Mouse (Mus musculus) neutrophil, adult 5-6 weeks (primary cell): ENCODE data around the gene Efhd2. TPM values are rescaled to one million over a fixed set of nuclear protein-coding genes. Genes with fewer than 3 reads are reported as not detected.

Experiments
- ATAC-seq: fragments of 151-379, 151-347 bp; 2 replicates; pipeline ENCODE4 v1.8.0; 2017; ENCODE audit warnings: mild to moderate bottlenecking, moderate TSS enrichment; ENCODE audit not compliant: insufficient number of reproducible peaks, poor library complexity, low FRiP score, severe bottlenecking; ENCODE audit errors: extremely low read depth
- total RNA-seq: library from RNA; stranded (forward); fragments of 200-1000 nt; gene quantifications from 2 replicates; pipeline ENCODE4 v1.2.3, GENCODE M21; 2017

The Efhd2 gene
- total RNA-seq, 1 experiment from 2014 or later, result 88.8 TPM

DNA sequence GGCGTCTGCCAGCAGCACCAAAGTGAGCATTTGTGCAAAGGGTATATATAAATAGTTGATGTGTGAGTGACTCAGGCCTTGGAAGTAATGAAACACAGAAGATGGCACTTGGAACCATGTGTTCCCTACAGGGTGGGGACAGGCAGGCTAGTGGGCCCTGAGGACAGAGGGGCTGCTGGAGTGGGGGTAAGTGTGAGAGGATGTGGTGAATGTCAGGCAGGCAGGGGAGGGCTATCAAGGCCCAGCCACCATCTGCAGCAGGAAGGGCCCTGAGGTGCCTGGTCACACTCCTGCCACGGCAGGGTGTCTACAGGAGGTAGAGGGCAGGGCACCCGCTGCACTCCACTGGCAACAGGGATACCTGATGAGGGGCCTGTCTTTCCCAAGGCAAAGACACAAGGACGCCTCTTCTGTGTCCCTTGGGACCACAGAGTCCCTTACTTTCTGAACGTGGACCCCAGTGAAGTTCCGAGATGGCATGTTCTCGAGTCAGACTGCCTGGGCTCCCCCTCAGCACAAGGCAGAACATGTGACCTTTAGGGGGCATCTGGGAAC lies 10.9 kb downstream of the Efhd2 start:
- no peak for ATAC-seq

DNA sequence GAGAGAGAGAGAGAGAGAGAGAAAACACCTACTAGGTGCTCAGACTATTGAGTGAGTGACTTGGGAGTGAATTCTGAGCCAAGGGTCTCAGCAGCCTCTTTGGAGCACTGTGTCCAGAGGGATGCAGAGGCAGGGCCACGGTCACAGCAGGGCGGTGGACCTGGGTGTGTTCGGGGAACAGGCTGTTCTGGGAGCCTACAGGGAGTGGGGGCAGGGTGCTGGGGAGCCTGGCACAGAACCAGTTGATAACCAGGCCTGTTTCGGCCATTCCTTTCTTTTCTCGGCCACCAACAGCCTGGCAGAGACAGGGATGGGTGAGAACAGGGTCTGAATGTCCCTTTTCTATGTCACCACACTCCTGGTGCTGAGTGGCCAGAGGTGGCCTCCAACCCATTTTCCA lies 11.9 kb downstream of the Efhd2 start:
- ATAC-seq, result no peak

DNA sequence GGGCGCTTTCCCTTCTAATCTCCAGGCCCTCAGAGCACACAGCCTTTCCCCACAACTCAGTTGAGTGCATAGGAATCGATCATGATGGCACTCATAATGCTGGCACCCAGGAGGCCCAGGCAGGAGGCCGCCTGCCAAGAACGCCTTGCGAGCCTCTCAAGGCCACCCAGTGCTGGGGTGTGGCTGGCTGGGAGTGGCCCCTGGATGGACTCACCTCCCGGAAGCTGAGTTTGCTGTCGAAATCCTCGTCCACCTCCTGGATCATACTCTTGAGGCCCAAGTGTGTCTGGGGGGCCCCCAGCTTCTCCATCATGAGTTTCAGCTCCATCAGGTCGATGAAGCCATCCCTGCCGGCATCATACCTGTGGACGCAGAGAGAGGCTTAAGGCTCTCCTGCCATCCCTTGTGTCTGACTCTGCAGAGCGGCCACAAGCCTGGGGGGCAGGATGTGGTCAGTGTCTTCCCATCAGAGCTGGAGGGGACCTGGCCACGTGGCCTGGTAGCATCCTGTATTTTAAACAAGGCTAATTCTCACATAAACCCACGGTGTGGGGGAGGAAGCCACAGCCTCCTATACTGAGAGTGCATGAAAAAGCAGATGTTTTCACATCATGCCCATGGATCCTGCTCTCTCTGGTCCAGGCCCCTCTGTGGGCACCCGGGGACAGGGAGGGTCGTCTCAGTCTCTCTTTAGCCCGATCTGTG lies 13.0 kb downstream of the Efhd2 start:
- no peak for ATAC-seq

DNA sequence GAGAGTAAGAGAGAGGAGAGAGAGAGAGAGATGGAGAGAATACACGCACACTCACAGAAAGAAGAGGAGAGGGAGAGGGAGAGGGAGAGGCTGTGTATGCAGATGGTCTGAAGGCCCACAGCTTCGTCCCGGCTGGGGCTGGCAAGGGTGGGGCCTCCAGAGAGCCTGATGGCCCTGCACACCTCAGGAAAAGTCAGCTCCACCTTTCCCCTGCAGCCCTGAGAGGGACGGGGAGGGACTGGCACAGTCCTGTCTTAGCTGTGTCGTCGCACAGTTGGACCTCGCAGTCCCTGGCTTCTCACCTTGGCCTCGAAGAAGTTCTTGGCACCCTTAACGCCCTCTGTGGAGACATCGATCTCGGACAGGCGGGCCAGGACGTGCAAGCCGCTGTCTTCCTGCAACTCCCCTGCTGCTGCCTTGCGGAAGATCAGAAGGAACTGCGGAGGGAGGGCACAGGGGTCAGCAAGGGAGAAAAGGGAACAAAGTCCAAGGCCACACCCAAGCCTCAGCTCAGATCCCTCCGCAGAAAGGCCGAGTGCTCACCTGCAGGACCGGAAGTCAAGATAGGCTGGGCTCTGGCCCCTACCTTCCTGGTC lies 14.4 kb downstream of the Efhd2 start:
- ATAC-seq, result no peak

DNA sequence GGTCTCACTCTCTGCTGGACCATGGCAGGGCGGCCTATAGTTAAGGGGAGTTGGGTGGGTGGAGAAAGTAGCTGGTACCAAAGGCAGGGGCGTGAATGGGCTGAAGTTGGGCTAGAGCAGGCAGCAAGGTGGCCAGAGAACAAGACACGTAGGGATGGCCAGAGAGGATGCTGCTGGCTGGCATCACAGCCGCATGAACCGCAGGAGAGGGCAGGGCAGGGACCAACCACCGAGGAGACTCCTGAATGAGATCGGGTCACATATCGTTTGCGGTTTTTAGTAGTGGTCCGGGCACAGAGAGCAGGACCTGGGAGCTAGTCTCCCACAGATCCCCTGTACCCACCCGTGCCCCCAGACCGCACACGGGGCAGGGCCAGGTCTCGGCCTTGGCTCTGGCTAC lies 15.4 kb downstream of the Efhd2 start:
- ATAC-seq, result no peak

DNA sequence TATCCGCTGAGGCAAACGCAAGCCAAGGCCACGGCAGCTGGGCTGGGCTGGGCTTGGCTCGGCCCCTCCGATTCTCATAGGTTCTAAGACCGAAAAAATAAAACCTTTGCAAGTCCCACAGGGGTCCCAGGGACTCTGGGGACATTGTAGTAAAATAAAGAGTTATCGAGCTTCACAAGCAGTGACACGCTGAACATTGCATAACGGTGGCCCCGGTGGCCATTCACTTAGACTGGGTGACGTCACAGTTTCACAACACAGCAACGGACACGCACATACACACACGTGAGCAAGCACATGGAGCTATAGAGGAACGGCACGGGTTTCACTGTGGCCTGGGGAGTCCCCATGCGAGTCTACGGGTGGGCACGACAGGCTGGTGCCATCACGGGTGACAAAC lies 16.2 kb downstream of the Efhd2 start:
- no peak for ATAC-seq

DNA sequence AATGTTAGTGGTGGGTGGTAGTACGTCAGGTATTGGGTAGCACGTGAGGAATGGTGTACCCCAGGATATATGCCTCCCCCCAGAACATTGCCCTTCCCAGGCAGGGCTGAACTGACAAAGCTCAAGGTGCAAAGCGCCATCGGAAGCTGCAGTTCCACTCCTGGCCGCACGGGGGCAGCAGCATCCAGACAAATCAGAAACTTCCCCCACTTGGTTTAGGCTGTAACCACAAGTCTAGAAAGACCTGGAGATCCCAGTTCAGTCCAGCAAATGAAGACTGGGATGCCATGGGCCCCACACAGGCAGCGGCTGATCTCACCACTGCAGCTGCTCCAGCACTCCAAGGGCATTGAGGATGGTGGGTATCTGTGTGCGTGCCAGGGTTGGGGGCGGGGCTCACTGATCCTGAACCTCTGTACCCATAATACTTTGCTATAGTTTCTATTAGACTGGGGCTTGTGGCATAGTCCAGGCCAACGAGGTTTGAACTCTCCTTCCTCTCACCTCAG lies 17.2 kb downstream of the Efhd2 start:
- ATAC-seq, result peak; percentile 66

DNA sequence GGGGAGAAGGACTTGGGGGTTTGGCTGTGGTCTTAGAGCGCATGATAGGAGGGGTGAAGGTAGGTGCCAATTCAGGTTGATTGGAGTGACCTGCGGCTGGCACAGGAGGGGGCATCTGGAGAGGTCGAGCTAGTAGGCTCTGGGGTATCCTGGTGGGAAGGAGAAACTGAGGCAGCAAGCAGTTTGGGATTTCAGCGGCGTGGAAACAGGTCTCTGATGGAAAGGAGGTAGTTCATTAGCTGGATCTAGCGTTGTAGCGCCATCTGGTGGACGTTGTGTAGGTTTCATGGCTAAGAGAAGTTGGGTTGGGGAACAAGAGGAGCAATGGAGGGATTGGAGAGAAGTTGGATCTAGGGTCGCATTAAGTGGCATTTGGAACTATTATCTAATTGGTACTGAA lies 21.3 kb downstream of the Efhd2 start:
- no peak for ATAC-seq

DNA sequence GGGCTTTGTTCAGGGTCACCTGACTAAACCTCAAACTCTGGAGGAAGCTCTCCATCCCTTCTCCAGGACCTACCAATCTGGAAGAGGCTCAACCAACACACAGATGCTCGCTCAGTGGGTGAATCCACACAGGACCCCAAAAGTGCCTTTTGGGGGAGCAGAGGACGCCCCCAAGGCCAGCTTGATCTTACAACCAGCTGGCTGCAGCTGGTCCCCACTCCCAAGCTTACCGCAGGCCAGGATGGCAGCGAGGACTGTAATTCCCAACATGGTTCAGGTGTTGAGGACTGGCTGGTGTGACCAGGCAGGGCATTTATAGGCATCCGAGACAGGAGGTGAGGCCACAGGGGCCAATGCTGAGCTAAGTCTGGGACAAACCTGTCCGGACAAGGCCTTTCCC lies 28.7 kb downstream of the Efhd2 start, which contains the start of gene Ctrc:
TSS of gene Ctrc (minus strand) at position 361 of the 400 bp plus-strand sequence.
- ATAC-seq, result no peak

DNA sequence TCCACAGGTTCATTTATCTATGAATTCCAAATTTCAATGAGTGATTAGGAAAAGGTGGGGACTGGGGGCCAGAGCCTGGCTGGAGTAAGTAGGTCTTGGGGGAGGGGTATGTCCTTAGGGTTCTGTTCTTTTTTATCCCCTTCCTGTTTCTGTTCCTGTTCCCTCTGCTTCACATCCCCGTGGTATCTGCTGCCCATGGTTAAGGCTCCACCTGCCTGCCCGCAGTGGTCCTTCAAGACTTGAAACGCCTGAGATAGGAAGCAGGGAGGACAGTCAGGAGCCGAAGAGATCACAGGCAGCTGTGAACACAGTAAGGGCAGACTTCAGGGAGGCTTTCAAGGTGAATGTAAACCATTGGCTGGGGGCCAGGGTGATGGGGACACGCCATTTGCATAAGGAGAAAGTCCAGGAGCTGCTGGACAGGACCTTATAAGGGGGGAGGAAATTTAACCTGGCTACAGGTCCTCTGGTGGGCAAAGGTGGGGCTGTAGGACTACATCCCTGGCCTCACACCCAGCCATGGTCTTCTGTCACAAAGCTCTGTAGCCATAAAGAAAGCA lies 40.1 kb downstream of the Efhd2 start:
- ATAC-seq, result no peak

DNA sequence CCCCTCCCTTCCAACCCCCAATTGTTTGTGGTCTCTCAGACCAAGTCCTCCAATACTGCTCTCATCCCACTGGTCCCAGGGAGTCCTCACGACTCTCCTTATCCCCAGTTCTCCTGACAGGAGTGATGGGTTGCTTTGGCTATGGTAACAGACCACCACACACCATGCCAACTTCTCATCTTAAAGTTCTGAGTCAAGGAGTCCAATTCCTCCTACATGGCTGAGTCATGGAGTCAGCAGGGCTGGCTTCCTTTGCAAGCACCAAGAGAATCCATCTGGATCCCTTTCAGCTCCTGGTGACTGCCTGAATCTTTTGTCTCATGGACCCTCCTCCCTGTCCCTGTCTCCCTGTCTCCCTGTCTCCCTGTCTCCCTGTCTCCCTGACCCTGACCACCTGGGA lies 40.8 kb downstream of the Efhd2 start:
- ATAC-seq, result no peak

DNA sequence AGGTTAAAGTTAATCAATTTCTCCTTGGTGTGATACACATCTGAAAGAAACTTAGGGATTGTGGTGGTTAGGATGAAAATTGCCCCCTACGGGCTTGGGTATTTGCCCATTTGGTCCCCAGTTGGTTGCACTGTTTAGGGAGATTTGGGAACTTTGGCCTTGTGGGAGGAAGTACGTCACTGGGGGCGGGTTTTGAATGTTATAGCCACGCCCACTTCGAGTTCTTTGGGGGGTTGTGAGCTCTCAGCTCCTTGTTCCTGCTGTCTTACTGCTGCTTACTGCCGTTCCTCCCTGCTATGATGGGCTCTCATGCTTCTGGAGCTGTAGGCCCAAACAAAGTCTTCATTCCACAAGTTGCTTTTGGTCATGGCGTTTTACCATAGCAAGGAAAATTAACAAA lies 43.4 kb downstream of the Efhd2 start:
- no peak for ATAC-seq

DNA sequence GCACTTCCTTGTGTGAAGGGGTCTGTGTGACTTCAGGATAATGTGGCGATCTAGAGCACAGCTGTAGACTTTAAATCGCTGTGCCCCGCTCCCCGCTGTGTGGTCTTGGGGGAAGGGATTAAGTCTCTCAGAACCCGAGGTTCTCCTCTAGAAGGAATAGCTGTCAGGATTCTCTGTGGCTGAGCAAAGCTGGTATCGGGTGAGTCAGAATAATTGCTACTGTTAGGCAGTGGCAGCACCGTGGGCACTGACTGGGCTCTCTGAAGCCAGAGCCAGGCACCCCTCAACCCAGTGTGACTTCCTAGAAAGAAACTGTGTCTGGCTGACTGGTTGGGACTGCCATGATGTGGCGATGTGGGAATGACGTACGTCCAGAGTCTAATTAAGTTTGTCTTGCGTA lies 44.3 kb downstream of the Efhd2 start:
- no peak for ATAC-seq

DNA sequence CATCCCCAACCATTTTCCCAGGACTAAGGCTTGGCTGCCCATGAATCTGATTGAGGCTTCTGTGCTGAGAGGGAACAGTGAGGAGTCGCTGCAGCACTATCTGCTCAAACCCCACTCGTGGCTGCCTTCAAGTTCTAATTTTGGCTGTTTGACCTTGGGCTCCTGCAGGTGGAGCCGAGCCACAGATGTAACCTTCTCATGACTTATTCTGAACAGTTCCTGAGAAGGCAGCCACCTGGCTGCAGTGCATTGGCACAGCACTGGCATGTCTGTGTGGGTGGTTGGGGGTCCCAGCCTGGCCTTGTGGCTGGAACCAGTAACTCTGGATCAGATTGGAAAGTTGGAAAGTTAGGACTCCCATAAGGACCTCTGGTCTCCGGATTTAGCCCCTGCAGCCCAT lies 46.5 kb downstream of the Efhd2 start:
- no peak for ATAC-seq

DNA sequence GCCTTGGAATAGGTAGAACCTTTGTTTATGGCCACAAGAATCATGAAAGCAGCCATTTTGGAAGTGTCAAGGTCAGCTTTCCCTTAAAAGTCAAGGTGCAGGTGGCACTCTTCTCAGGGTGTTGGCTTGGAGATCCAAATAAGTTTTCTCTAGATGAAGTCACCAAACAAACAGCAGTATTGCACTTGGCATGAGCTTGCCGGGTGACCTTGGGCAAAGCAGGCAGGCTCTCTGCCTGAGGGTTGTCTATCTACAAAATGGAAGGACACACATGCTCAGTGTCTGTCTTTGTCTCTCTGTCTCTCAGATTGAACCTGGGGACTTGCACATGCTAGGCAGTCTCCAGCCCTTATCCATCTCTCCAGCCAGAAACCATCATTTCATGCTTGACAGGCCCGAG lies 47.3 kb downstream of the Efhd2 start:
- no peak for ATAC-seq

DNA sequence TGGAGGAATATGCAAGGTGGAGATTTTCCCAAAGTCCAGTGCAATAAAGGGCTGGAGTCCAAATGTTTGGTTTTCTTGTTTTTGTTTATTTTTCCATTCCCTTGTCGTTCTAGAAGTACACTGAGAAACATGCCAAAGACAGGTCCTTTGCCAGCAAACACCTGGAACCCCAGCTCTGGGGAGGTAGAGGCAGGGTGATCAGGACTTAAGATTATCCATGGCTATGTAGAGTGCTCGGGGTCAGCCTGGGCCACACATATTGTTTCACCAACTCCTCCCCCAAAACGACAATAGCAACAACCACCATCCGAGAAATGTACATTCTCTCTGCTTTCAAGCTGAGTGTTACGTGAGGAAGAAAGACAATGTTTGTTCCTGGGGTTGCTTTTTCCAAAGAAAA lies 48.7 kb downstream of the Efhd2 start, which contains the start of gene Cela2a:
TSS of gene Cela2a (minus strand) at position 101 of the 400 bp plus-strand sequence.
- no peak for ATAC-seq

DNA sequence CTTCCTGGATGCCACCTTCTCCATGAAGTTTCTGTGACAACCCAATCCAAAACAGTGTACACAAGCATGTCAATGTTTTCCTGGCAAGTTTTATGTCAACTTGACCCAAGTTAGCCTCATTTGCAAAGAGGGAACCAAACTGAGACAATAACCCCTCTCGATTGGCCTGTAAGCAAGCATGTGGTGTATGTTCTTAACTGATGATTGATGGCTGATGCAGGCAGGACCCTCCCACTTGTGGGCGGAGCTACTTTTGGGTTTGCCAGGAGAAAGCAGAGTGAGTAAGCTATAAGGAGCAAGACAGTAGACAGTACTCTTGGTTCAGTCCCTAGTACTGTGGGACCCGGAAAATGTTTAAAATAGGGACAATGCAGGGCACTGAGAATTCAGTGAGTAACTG lies 51.7 kb downstream of the Efhd2 start:
- no peak for ATAC-seq

DNA sequence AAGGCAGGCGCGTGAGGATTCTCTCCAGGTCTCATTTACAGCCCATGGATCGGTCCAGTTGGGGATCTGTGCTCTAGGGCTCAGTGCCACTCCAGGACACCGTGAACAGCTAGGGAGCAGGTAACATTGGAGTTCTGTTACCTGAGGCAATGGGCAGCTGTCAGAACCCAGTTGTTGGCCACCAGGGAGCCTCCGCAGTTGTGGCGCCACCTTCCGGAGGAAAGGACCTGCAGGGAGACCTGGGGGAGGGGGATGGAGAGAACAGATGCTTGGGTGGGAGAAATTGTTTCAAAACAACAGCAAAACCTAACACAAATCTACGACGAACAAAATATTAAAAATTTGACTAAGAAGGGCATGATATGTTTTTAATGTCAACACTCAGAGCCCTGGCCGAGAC lies 52.6 kb downstream of the Efhd2 start:
- no peak for ATAC-seq

DNA sequence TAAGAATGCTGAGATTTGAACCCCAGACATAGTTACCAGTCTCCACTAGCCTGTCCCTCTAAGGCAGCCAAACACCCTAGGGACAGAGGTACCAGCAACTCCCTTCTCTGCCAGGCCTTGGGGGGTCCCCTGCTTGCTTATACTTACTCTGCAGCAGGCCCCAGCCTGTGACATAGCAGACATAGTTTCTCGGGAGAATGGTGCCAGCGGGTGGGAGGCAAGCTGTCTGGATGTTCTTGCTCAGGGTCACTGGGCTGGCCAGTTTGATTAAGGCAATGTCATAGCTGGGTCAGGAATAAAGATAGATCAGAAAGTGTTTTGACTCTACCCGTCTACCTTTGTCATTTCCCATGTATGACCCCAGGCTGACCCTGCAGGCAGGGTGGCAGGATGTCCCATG lies 53.5 kb downstream of the Efhd2 start:
- no peak for ATAC-seq

DNA sequence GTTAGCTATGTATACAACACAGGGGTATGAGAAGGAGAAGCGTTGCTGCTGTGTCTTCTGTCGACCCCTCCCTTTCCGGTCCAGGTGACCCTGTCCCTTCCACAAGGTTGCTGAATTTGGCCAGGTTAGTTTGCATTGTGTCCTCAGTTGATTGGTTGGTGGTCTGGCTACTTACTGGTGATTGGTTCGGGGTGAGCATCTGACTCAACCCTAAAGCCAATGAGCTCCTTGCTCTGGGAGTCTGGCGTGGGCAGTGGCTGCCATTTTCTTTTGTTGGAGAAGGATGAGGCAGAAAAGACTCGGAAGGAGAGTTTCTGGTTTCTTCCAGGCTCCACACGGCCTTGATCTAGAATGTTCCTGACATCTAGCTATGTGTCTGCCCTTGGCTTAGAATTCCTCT lies 55.4 kb downstream of the Efhd2 start:
- no peak for ATAC-seq
